Mouse (Mus musculus) lung, adult 2 months (tissue): Measurements from ENCODE around the gene Elovl5.

Source experiments
- CTCF ChIP-seq: fragments of 200-500 bp; IDR thresholded peaks from 2 replicates; pipeline ENCODE4 v1.5.1; 2011; ENCODE audit warnings: mild to moderate bottlenecking, low read length, control low read depth; ENCODE audit not compliant: insufficient read depth
- POLR2A ChIP-seq: fragments of 200-500 bp; IDR thresholded peaks from 2 replicates; pipeline ENCODE4 v1.6.1; 2011; ENCODE audit warnings: low read depth, mild to moderate bottlenecking, control low read depth, low read length, borderline replicate concordance; ENCODE audit errors: extremely low read depth

DNA sequence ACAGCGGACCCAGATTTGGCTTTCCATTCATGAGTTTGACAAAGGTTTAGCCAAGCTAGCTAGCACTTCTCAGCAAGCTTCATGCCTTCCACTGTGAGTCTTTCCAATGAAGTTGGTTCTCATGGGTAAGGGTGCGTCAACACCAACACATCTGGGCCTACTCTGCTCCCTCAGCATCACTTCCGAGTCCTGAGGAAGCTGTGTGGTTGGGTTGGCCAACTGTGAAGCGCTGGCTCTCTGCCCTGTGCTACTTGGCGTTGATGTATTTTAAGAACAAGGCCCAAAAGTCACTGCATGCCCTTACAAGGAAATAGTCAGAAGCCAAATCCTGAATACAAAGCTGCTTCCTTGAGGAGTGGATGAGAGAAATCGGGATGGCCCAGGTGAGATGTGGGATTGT, 75.1 kb downstream of the Elovl5 start:
- TF ChIP-seq POLR2A (no peak), CTCF (no peak)
